Mouse (Mus musculus): ENCODE measurements around the gene Qrfp. TPM values are rescaled to one million over a fixed set of nuclear protein-coding genes. Genes with fewer than 3 reads are reported as not detected.

Gene Qrfp
- polyA plus RNA-seq, 1 experiment = 1.1 TPM

- no peak for DNase-seq (ENCODE audit: low read depth in 1 of 2, low spot score in 2 of 2)
- peaks cover 18% of the 10 kb centered on the region for H3K36me3 ChIP-seq (ENCODE audit: control insufficient read depth, insufficient read depth, low read length)
- 85% methylated on average over 8 of the region's 8 CpGs for WGBS
- no peak for TF ChIP-seq CTCF (IDR thresholded peaks at IDR 0.05; ENCODE audit: extremely low read depth, insufficient read depth, insufficient read length, insufficient replicate concordance)
- TF ChIP-seq POLR2A (IDR thresholded peaks at IDR 0.05; ENCODE audit: low read depth, low read length) = no peak
- no peaks in the 10 kb centered on the region for H3K27me3 ChIP-seq (ENCODE audit: control insufficient read depth, insufficient read depth, low read length)
- no peak overlapping the region for H3K27ac ChIP-seq (ENCODE audit: insufficient read depth, low read length)
- no peaks in the 10 kb centered on the region for H3K4me1 ChIP-seq (ENCODE audit: control insufficient read depth, insufficient read depth, insufficient read length)
- no peak overlapping the region for H3K4me3 ChIP-seq (ENCODE audit: extremely low read depth, insufficient read depth, insufficient read length)
These were observed 27.3 kb downstream of the Qrfp start for GRCm38 (mm10) chr2:31782958-31783602.

GRCm38 (mm10) chr2:31779258-31779657, 31.1 kb downstream of the Qrfp start:
- no peak for DNase-seq (ENCODE audit: low read depth in 1 of 2, low spot score in 2 of 2)
- 95% methylated on average over 2 of the region's 2 CpGs for whole genome bisulfite sequencing
- no peak overlapping the region for H3K4me3 ChIP-seq (ENCODE audit: extremely low read depth, insufficient read depth, insufficient read length)
- H3K27ac ChIP-seq (ENCODE audit: insufficient read depth, low read length) = no peak overlapping the region
- no peaks in the 10 kb centered on the region for H3K4me1 ChIP-seq (ENCODE audit: control insufficient read depth, insufficient read depth, insufficient read length)
- H3K27me3 ChIP-seq (ENCODE audit: control insufficient read depth, insufficient read depth, low read length) = no peaks in the 10 kb centered on the region
- no peak for TF ChIP-seq CTCF (IDR thresholded peaks at IDR 0.05; ENCODE audit: extremely low read depth, insufficient read depth, insufficient read length, insufficient replicate concordance)
- no peak for TF ChIP-seq POLR2A (IDR thresholded peaks at IDR 0.05; ENCODE audit: low read depth, low read length)
- peaks cover 18% of the 10 kb centered on the region for H3K36me3 ChIP-seq (ENCODE audit: control insufficient read depth, insufficient read depth, low read length)

GRCm38 (mm10) chr2:31776479-31776878, 33.9 kb downstream of the Qrfp start:
- Histone ChIP-seq H3K27ac (ENCODE audit: insufficient read depth, low read length) (no peak overlapping the region), H3K27me3 (ENCODE audit: control insufficient read depth, insufficient read depth, low read length) (no peaks in the 10 kb centered on the region), H3K36me3 (ENCODE audit: control insufficient read depth, insufficient read depth, low read length) (peaks cover 14% of the 10 kb centered on the region), H3K4me1 (ENCODE audit: control insufficient read depth, insufficient read depth, insufficient read length) (no peaks in the 10 kb centered on the region), H3K4me3 (ENCODE audit: extremely low read depth, insufficient read depth, insufficient read length) (no peak overlapping the region)
- TF ChIP-seq POLR2A (IDR thresholded peaks at IDR 0.05; ENCODE audit: low read depth, low read length) (no peak), CTCF (IDR thresholded peaks at IDR 0.05; ENCODE audit: extremely low read depth, insufficient read depth, insufficient read length, insufficient replicate concordance) (no peak)
- 94% methylated on average over 3 of the region's 3 CpGs for WGBS
- no peak for DNase-seq (ENCODE audit: low read depth in 1 of 2, low spot score in 2 of 2)

- peak overlapping the region; percentile 62 for H3K27ac ChIP-seq (ENCODE audit: insufficient read depth, low read length)
- TF ChIP-seq POLR2A (IDR thresholded peaks at IDR 0.05; ENCODE audit: low read depth, low read length) (no peak), CTCF (IDR thresholded peaks at IDR 0.05; ENCODE audit: extremely low read depth, insufficient read depth, insufficient read length, insufficient replicate concordance) (no peak)
- WGBS = 13% methylated on average over 7 of the region's 7 CpGs
- DNase-seq (ENCODE audit: low read depth in 1 of 2, low spot score in 2 of 2) = peak; percentile 23 to 37
- H3K27me3 ChIP-seq (ENCODE audit: control insufficient read depth, insufficient read depth, low read length) = no peaks in the 10 kb centered on the region
- no peaks in the 10 kb centered on the region for H3K36me3 ChIP-seq (ENCODE audit: control insufficient read depth, insufficient read depth, low read length)
- no peak overlapping the region for H3K4me3 ChIP-seq (ENCODE audit: extremely low read depth, insufficient read depth, insufficient read length)
- H3K4me1 ChIP-seq (ENCODE audit: control insufficient read depth, insufficient read depth, insufficient read length) = peaks cover 15% of the 10 kb centered on the region
These were observed 39.5 kb downstream of the Qrfp start for GRCm38 (mm10) chr2:31770781-31771441.

- H3K4me1 ChIP-seq (ENCODE audit: control insufficient read depth, insufficient read depth, insufficient read length) = peaks cover 15% of the 10 kb centered on the region
- 17% methylated on average over 6 of the region's 6 CpGs for WGBS
- H3K27me3 ChIP-seq (ENCODE audit: control insufficient read depth, insufficient read depth, low read length) = no peaks in the 10 kb centered on the region
- peak overlapping the region; percentile 65 for H3K27ac ChIP-seq (ENCODE audit: insufficient read depth, low read length)
- TF ChIP-seq POLR2A (IDR thresholded peaks at IDR 0.05; ENCODE audit: low read depth, low read length) (no peak), CTCF (IDR thresholded peaks at IDR 0.05; ENCODE audit: extremely low read depth, insufficient read depth, insufficient read length, insufficient replicate concordance) (no peak)
- no peak overlapping the region for H3K4me3 ChIP-seq (ENCODE audit: extremely low read depth, insufficient read depth, insufficient read length)
- DNase-seq (ENCODE audit: low read depth in 1 of 2, low spot score in 2 of 2) = peak in 1 of 2 experiments; percentile 15
- no peaks in the 10 kb centered on the region for H3K36me3 ChIP-seq (ENCODE audit: control insufficient read depth, insufficient read depth, low read length)
These were observed 40.7 kb downstream of the Qrfp start for GRCm38 (mm10) chr2:31769631-31770111.

- TF ChIP-seq POLR2A (IDR thresholded peaks at IDR 0.05; ENCODE audit: low read depth, low read length) (no peak), CTCF (IDR thresholded peaks at IDR 0.05; ENCODE audit: extremely low read depth, insufficient read depth, insufficient read length, insufficient replicate concordance) (no peak)
- peaks cover 15% of the 10 kb centered on the region for H3K4me1 ChIP-seq (ENCODE audit: control insufficient read depth, insufficient read depth, insufficient read length)
- peak overlapping the region; percentile 65 for H3K27ac ChIP-seq (ENCODE audit: insufficient read depth, low read length)
- 18% methylated on average over 4 of the region's 4 CpGs for WGBS
- DNase-seq (ENCODE audit: low read depth in 1 of 2, low spot score in 2 of 2) = no peak
- H3K36me3 ChIP-seq (ENCODE audit: control insufficient read depth, insufficient read depth, low read length) = no peaks in the 10 kb centered on the region
- H3K4me3 ChIP-seq (ENCODE audit: extremely low read depth, insufficient read depth, insufficient read length) = no peak overlapping the region; the same call in 1 of the 2 replicates
- H3K27me3 ChIP-seq (ENCODE audit: control insufficient read depth, insufficient read depth, low read length) = no peaks in the 10 kb centered on the region
These were observed 41.3 kb downstream of the Qrfp start for GRCm38 (mm10) chr2:31769115-31769514.

GRCm38 (mm10) chr2:31767815-31768214, 42.6 kb downstream of the Qrfp start:
- Histone ChIP-seq H3K4me1 (ENCODE audit: control insufficient read depth, insufficient read depth, insufficient read length) (peaks cover 22% of the 10 kb centered on the region), H3K27me3 (ENCODE audit: control insufficient read depth, insufficient read depth, low read length) (no peaks in the 10 kb centered on the region), H3K4me3 (ENCODE audit: extremely low read depth, insufficient read depth, insufficient read length) (no peak overlapping the region), H3K36me3 (ENCODE audit: control insufficient read depth, insufficient read depth, low read length) (no peaks in the 10 kb centered on the region), H3K27ac (ENCODE audit: insufficient read depth, low read length) (no peak overlapping the region)
- TF ChIP-seq CTCF (IDR thresholded peaks at IDR 0.05; ENCODE audit: extremely low read depth, insufficient read depth, insufficient read length, insufficient replicate concordance) (no peak), POLR2A (IDR thresholded peaks at IDR 0.05; ENCODE audit: low read depth, low read length) (no peak)
- WGBS = 82% methylated on average over 4 of the region's 4 CpGs
- DNase-seq (ENCODE audit: low read depth in 1 of 2, low spot score in 2 of 2) = no peak

Measured in spleen, adult 2 months (tissue).